Mouse (Mus musculus) lung, embryonic 15.5 days (tissue): ENCODE results near the gene Ablim1. TPM values are rescaled to one million over a fixed set of nuclear protein-coding genes. Genes with fewer than 3 reads are reported as not detected.

ENCODE experiments used
- ATAC-seq: fragments of 200-750 bp; cut with Nextera tagmentation; 2 replicates; pipeline ENCODE4 v1.8.0; 2017; ENCODE audit warnings: moderate number of reproducible peaks, borderline replicate concordance; ENCODE audit not compliant: low FRiP score, low TSS enrichment; ENCODE audit errors: extremely low read depth
- H3K27ac ChIP-seq: fragments of 300-500 bp; sonication (generic); 2 replicates; pipeline ENCODE4 v1.5.1; 2015; ENCODE audit warnings: moderate library complexity, mild to moderate bottlenecking, inconsistent platforms
- H3K27me3 ChIP-seq: fragments of 300-500 bp; sonication (generic); 2 replicates; pipeline ENCODE4 v1.6.1; 2015; ENCODE audit warnings: inconsistent platforms
- H3K36me3 ChIP-seq: fragments of 300-500 bp; sonication (generic); 2 replicates; pipeline ENCODE4 v1.6.1; 2015; ENCODE audit warnings: inconsistent platforms
- H3K4me1 ChIP-seq: fragments of 300-500 bp; sonication (generic); 2 replicates; pipeline ENCODE4 v1.6.1; 2015; ENCODE audit warnings: inconsistent platforms
- H3K4me2 ChIP-seq: fragments of 300-500 bp; sonication (generic); 2 replicates; pipeline ENCODE4 v1.6.1; 2015; ENCODE audit warnings: inconsistent platforms, mild to moderate bottlenecking, moderate library complexity
- H3K4me3 ChIP-seq: fragments of 300-500 bp; sonication (generic); 2 replicates; pipeline ENCODE4 v1.5.1; 2015; ENCODE audit warnings: mild to moderate bottlenecking, inconsistent platforms
- H3K9ac ChIP-seq: fragments of 300-500 bp; sonication (generic); 2 replicates; pipeline ENCODE4 v1.6.1; 2015; ENCODE audit warnings: inconsistent platforms
- H3K9me3 ChIP-seq: fragments of 300-500 bp; sonication (generic); 2 replicates; pipeline ENCODE4 v1.6.1; 2016; ENCODE audit warnings: inconsistent platforms
- WGBS: fragments of 180-500 bp; shearing (Covaris S2); methylation state at CpG from one replicate; pipeline ENCODE4 v1.1.7; 2015; 5-methylcytosine and 5-hydroxymethylcytosine counted together
- polyA plus RNA-seq: library from polyadenylated mRNA; unstranded; fragments of >200 nt; fragmentation: Nextera tagmentation; extraction: Ambion mirVana; gene quantifications from 2 replicates; pipeline ENCODE4 v1.2.1, GENCODE M21; 2015

Gene Ablim1
- polyA plus RNA-seq, 1 experiment from 2014 or later: 48.2 TPM

DNA sequence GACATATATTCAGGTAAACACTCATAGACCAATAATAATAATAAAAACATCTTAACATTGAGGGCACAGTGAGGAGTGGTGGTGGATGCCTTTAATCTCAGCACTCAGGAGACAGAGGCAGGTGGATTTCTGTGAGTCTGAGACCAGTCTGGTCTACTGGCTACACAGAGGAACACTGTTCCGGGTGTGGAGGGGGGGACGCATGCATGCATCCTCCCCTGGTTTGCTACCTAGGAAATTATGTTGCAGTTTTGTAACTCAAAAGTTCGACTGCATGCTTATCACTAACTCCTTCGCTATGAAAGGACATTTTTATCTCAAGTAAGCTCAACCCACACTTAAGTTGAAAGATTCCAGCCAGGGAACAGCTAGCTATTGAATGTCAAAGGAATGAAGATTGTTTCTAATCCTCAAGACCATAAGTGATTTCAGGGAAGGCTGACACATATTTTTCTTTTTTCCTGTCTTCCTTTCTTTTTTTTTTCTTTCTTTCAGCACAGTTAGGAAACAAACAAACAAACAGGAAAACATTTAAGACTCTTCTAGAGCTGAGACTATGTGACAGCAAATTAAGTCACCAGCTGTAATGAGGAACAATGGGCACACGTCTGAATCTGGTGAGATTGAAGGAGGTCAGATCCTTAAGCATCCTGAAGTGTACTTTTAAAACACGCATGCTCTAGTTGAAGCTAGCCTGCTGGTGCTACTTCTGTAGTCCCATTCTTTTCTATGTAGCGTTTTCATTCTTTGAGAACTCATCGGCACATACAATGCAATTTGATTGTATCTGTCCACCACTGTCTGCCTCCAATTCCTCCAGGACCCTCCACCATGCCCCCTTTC is 26.4 kb upstream of the Ablim1 start:
- ATAC-seq: no peak
- Histone ChIP-seq H3K9ac (no peak overlapping the region), H3K4me1 (no peaks in the 10 kb centered on the region; the same call in 1 of the 2 replicates), H3K9me3 (no peaks in the 10 kb centered on the region), H3K4me3 (no peak overlapping the region), H3K4me2 (no peak overlapping the region; the same call in 1 of the 2 replicates), H3K36me3 (no peaks in the 10 kb centered on the region), H3K27me3 (no peaks in the 10 kb centered on the region), H3K27ac (peak overlapping the region; percentile 60)
- WGBS: 51% methylated on average over 8 of the region's 8 CpGs

GRCm38 (mm10) chr19:57339281-57339864 is 24.7 kb upstream of the Ablim1 start:
- H3K4me3 ChIP-seq: no peak overlapping the region
- H3K27ac ChIP-seq: no peak overlapping the region
- H3K36me3 ChIP-seq: no peaks in the 10 kb centered on the region
- 71% methylated on average over 13 of the region's 13 CpGs for WGBS
- no peaks in the 10 kb centered on the region; the same call in 1 of the 2 replicates for H3K4me1 ChIP-seq
- no peak for ATAC-seq
- no peak overlapping the region for H3K9ac ChIP-seq
- H3K4me2 ChIP-seq: no peak overlapping the region
- no peaks in the 10 kb centered on the region for H3K27me3 ChIP-seq
- no peaks in the 10 kb centered on the region for H3K9me3 ChIP-seq

DNA sequence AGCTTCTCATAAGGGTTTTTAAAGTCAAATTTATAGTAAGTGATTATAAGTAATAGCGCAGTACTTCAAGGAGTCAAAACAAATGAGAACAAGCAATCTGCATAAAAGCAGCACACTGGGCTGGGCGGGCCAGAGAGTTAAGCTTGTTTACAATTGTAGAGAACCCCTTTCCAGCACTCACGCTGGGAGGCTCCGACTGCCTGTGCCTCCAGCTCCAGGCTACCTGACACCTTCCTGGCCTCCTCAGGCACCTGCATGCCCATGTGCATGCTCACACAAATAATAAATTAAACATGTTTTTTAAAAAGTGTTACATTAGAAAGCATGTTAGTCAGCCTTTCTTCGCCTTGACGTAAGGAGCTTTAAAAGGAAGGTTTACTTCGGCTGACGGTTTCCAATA is 20.4 kb upstream of the Ablim1 start:
- no peak for ATAC-seq
- Histone ChIP-seq H3K4me2 (no peak overlapping the region), H3K9ac (no peak overlapping the region), H3K27ac (no peak overlapping the region), H3K9me3 (no peaks in the 10 kb centered on the region), H3K4me3 (no peak overlapping the region), H3K27me3 (no peaks in the 10 kb centered on the region), H3K36me3 (no peaks in the 10 kb centered on the region), H3K4me1 (no peaks in the 10 kb centered on the region)
- 60% methylated on average over 8 of the region's 8 CpGs for WGBS

DNA sequence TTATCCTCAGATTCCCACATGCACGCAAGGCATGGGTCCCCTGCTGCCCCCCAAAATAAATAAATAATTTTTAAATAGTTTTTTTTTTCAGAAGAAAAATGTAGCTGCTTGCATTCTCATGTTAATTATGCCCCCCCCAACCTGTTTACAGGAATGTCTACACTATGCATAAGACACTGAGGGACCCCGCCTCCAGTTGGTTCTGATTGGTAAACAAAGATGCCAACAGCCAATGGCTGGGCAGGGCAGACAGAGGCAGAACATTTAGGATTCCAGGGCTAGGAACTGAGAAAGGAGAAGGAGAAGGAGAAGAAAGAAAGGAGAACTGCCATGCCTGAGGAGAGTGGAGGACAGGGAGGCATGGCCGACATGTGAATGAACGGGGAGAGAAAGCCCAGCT is 18.6 kb upstream of the Ablim1 start:
- peak; percentile 19; the same call in 1 of the 2 replicates for ATAC-seq
- 78% methylated on average over 4 of the region's 4 CpGs for WGBS
- Histone ChIP-seq H3K4me2 (no peak overlapping the region), H3K27ac (no peak overlapping the region), H3K9ac (no peak overlapping the region), H3K4me3 (no peak overlapping the region), H3K27me3 (no peaks in the 10 kb centered on the region), H3K9me3 (no peaks in the 10 kb centered on the region), H3K36me3 (no peaks in the 10 kb centered on the region), H3K4me1 (no peaks in the 10 kb centered on the region)

GRCm38 (mm10) chr19:57331237-57331636 is 16.5 kb upstream of the Ablim1 start:
- H3K36me3 ChIP-seq: no peaks in the 10 kb centered on the region
- ATAC-seq: no peak
- H3K4me2 ChIP-seq: no peak overlapping the region
- 77% methylated on average over 6 of the region's 6 CpGs for WGBS
- no peak overlapping the region for H3K4me3 ChIP-seq
- no peaks in the 10 kb centered on the region for H3K9me3 ChIP-seq
- H3K4me1 ChIP-seq: no peaks in the 10 kb centered on the region
- no peak overlapping the region for H3K9ac ChIP-seq
- no peak overlapping the region for H3K27ac ChIP-seq
- H3K27me3 ChIP-seq: no peaks in the 10 kb centered on the region

DNA sequence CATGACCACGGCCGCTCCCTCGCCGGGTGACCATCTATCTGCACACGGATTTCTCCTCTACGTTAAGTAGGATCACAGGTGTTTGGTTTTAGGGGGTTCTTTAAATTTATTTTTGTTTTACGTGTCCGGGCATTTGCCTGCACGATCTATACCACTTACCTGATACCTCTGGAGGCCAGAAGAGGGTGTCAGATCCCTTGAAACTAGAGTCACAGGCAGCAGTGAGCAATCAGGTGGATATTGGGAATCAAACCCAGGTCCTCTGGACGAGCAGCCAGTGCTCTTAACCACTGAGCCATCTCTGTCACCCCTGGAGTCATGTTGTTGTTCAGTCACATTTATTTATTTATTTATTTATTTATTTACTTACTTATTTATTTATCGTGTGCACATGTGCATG is 15.6 kb upstream of the Ablim1 start:
- Histone ChIP-seq H3K4me3 (no peak overlapping the region), H3K27ac (no peak overlapping the region), H3K27me3 (no peaks in the 10 kb centered on the region), H3K4me2 (no peak overlapping the region), H3K4me1 (no peaks in the 10 kb centered on the region), H3K36me3 (no peaks in the 10 kb centered on the region), H3K9ac (no peak overlapping the region), H3K9me3 (no peaks in the 10 kb centered on the region)
- ATAC-seq: no peak
- 75% methylated on average over 11 of the region's 11 CpGs for WGBS

DNA sequence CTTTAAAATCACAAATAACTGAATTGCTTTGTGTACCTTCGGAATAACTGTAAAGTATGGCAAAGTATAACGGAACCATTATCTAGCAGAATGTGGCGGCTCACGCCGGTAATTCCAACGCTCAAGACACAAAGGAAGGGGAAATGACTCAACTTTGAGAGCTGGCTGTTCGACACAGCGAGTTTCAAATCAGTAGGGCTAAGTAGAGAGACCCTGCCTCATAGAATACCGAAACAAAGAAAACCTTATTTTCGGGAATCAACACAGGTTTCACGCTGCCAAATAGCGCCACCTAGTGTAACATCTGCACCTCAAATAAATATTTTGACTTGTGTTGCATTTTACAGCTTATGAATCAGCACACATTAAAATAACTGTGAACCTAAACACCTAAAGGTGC is 14.1 kb upstream of the Ablim1 start:
- Histone ChIP-seq H3K9me3 (no peaks in the 10 kb centered on the region), H3K36me3 (no peaks in the 10 kb centered on the region), H3K4me2 (no peak overlapping the region), H3K27me3 (no peaks in the 10 kb centered on the region), H3K27ac (no peak overlapping the region), H3K9ac (no peak overlapping the region), H3K4me3 (no peak overlapping the region), H3K4me1 (no peaks in the 10 kb centered on the region)
- 61% methylated on average over 12 of the region's 12 CpGs for WGBS
- ATAC-seq: no peak

- Histone ChIP-seq H3K4me1 (no peaks in the 10 kb centered on the region), H3K36me3 (no peaks in the 10 kb centered on the region), H3K27ac (no peak overlapping the region), H3K4me2 (no peak overlapping the region), H3K27me3 (no peaks in the 10 kb centered on the region), H3K9ac (no peak overlapping the region), H3K4me3 (no peak overlapping the region), H3K9me3 (no peaks in the 10 kb centered on the region)
- no peak for ATAC-seq
- 96% methylated on average over 7 of the region's 7 CpGs for WGBS
Observed at GRCm38 (mm10) chr19:57328269-57328668, 13.6 kb upstream of the Ablim1 start.

- Histone ChIP-seq H3K36me3 (no peaks in the 10 kb centered on the region), H3K9ac (no peak overlapping the region), H3K4me2 (no peak overlapping the region), H3K4me3 (no peak overlapping the region), H3K9me3 (no peaks in the 10 kb centered on the region), H3K4me1 (no peaks in the 10 kb centered on the region), H3K27ac (no peak overlapping the region), H3K27me3 (no peaks in the 10 kb centered on the region)
- ATAC-seq: no peak
Observed at GRCm38 (mm10) chr19:57327679-57328078, 13.0 kb upstream of the Ablim1 start.

GRCm38 (mm10) chr19:57325748-57326300 is 11.1 kb upstream of the Ablim1 start:
- ATAC-seq: no peak
- H3K9ac ChIP-seq: no peak overlapping the region
- no peaks in the 10 kb centered on the region for H3K36me3 ChIP-seq
- no peaks in the 10 kb centered on the region for H3K27me3 ChIP-seq
- no peak overlapping the region for H3K27ac ChIP-seq
- no peaks in the 10 kb centered on the region for H3K9me3 ChIP-seq
- peaks cover 7% of the 10 kb centered on the region; the same call in 1 of the 2 replicates for H3K4me1 ChIP-seq
- H3K4me3 ChIP-seq: no peak overlapping the region
- no peak overlapping the region for H3K4me2 ChIP-seq
- 24% methylated on average over 7 of the region's 7 CpGs for WGBS

GRCm38 (mm10) chr19:57323087-57323486 is 8.4 kb upstream of the Ablim1 start:
- Histone ChIP-seq H3K9ac (no peak overlapping the region), H3K36me3 (no peaks in the 10 kb centered on the region), H3K4me2 (no peak overlapping the region), H3K4me1 (peaks cover 7% of the 10 kb centered on the region; the same call in 1 of the 2 replicates), H3K27me3 (no peaks in the 10 kb centered on the region), H3K27ac (no peak overlapping the region), H3K9me3 (no peaks in the 10 kb centered on the region), H3K4me3 (no peak overlapping the region)
- 79% methylated on average over 8 of the region's 8 CpGs for WGBS
- no peak for ATAC-seq

DNA sequence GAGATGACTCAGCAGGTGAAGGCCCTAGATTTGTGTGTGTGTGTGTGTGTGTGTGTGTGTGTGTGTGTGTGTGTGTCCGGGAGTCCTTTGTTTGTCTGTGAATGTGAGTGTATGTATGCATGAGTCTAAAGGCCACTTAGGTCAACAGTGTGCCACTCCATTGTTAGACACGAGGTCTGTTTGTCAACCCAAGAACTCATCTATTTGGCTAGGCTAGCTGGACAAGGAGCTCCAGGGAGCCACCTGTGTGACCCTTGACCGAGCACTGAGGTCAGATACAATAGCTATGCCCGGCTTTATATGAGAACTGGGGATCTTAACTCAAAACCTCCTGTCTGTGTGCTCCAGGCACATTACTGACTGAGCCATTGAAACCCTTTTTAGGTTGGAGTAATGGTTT is 7.8 kb upstream of the Ablim1 start:
- no peak overlapping the region for H3K4me2 ChIP-seq
- H3K27me3 ChIP-seq: no peaks in the 10 kb centered on the region
- H3K9me3 ChIP-seq: no peaks in the 10 kb centered on the region
- H3K36me3 ChIP-seq: no peaks in the 10 kb centered on the region
- H3K4me1 ChIP-seq: peaks cover 7% of the 10 kb centered on the region; the same call in 1 of the 2 replicates
- no peak overlapping the region for H3K9ac ChIP-seq
- no peak overlapping the region for H3K27ac ChIP-seq
- 61% methylated on average over 4 of the region's 4 CpGs for WGBS
- no peak overlapping the region for H3K4me3 ChIP-seq
- no peak for ATAC-seq
